Mouse (Mus musculus) spleen, adult 2 months (tissue): Measurements from ENCODE around the gene Lnx2.

Experiments used
- CTCF ChIP-seq: fragments of 200-500 bp; IDR thresholded peaks from 2 replicates; pipeline ENCODE4 v1.5.1; 2011; ENCODE audit warnings: mild to moderate bottlenecking, inconsistent platforms; ENCODE audit not compliant: insufficient read depth, insufficient read length, insufficient replicate concordance; ENCODE audit errors: extremely low read depth
- POLR2A ChIP-seq: fragments of 200-500 bp; IDR thresholded peaks from 2 replicates; pipeline ENCODE4 v1.6.1; 2011; ENCODE audit warnings: low read depth, low read length, inconsistent platforms

DNA sequence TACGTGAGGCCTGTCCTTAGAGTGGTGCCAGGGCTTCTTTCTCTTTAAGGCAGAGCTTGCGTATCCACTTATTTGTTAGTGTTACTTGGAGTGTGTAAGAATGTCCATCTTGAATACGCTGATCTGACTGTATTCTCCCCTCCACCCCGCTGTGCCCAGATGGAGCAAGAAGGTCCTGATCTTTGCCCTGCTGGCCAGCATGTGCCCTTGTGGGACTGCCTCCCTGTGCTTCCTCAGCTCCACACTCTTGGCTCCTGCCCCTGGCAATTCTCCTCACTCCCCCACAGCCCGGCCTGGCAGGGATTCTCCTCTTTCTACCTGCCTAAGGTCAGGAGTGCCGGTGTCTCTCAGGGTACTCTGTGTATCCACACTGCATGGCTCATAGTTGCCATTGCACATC is 95.0 kb downstream of the Lnx2 start:
- no peak for TF ChIP-seq POLR2A
- TF ChIP-seq CTCF, result no peak
